Mouse (Mus musculus) bone marrow, adult 2 months (tissue): ENCODE results near the gene Defb47.

Source experiments
- CTCF ChIP-seq: fragments of 200-500 bp; IDR thresholded peaks from 2 replicates; pipeline ENCODE4 v1.5.1; 2011; ENCODE audit warnings: low read length, control low read depth; ENCODE audit not compliant: control insufficient read depth, insufficient read depth
- POLR2A ChIP-seq: fragments of 200-500 bp; IDR thresholded peaks from 2 replicates; pipeline ENCODE4 v1.6.1; 2011; ENCODE audit warnings: low read depth, mild to moderate bottlenecking, control low read depth, low read length, borderline replicate concordance; ENCODE audit not compliant: control insufficient read depth

GRCm38 (mm10) chr14:63002588-63002987 lies 4.7 kb downstream of the Defb47 start:
- TF ChIP-seq POLR2A = no peak
- no peak for TF ChIP-seq CTCF
